Mouse (Mus musculus) leukemia stem cell, adult 10-12 weeks (primary cell): ENCODE data around the gene Zmynd11. TPM values are rescaled to one million over a fixed set of nuclear protein-coding genes. Genes with fewer than 3 reads are reported as not detected.

ENCODE experiments used
- polyA plus RNA-seq: library from polyadenylated mRNA; stranded (reverse); fragments of >175 nt; gene quantifications from 2 replicates; pipeline ENCODE4 v1.2.3, GENCODE M21; 2012; ENCODE audit warnings: low replicate concordance

The Zmynd11 gene
- 11.5 and 12.0 TPM in 2 replicates for polyA plus RNA-seq

DNA sequence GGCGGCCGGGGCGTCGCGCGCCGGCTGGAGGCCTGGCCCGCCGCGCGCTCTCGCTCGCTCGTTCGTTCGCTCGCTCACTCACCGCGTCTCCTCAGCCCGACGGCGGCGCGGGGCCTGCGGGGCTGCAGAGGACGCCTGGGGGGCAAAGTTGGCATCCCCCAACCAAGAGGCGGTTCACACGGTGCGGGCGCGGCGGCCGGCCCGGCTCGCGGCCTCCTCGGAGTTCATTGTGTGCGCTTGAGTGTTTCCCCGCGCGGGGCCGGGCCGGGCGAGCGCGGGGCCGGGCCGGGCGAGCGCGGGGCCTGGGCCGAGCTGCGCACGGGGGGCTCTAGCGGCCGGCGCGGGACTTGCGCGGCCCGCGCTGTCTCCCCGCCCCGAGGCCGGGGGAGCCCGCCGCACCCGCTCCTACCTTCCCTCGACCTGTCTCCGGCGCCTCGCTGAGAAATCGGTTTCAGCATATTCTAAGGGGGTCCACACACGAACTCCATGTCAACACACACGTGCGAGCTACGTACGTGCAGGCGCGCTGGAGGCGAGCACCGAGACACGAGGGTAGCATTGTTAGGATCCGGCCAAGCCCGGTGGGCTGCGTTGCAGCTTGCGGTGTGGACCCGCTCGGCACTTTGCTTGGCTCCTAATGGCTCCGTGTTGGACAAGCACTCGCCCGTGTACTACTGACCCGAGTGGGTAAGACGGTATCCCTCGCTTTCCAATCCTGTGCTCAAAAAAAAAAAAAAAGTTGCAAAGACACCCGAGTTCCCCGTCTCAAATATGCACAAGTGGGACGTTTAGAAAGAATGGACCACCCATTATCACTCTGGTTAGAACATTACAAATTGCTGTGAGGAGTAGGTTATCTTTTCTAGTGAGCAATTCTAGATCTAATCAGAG is at the start of gene Zmynd11:
Gene Zmynd11, minus strand, starts transcription at position 685 of the 891 bp plus-strand sequence.

